Mouse (Mus musculus): Measurements from ENCODE around the gene Dhcr24. TPM values are rescaled to one million over a fixed set of nuclear protein-coding genes. Genes with fewer than 3 reads are reported as not detected.

Dhcr24 gene
- polyA plus RNA-seq, 1 experiment from 2014 or later: 4.2 TPM

- no peaks in the 10 kb centered on the region for H3K36me3 ChIP-seq (ENCODE audit: control insufficient read depth, insufficient read depth)
- no peaks in the 10 kb centered on the region for H3K9me3 ChIP-seq (ENCODE audit: control insufficient read depth, low read length)
- no peak overlapping the region for H3K27ac ChIP-seq (ENCODE audit: low read length)
- peaks cover 2% of the 10 kb centered on the region; the same call in 1 of the 2 replicates for H3K4me1 ChIP-seq (replicated peaks; ENCODE audit: control insufficient read depth, insufficient read depth, low read length)
- H3K4me2 ChIP-seq (ENCODE audit: low read length): no peak overlapping the region
- no peaks in the 10 kb centered on the region for H3K27me3 ChIP-seq (replicated peaks; ENCODE audit: control insufficient read depth, insufficient read depth, low read length)
- no peak for ATAC-seq
- H3K9ac ChIP-seq (replicated peaks; ENCODE audit: low read depth, low read length): no peak overlapping the region
- 65% methylated on average over 7 of the region's 7 CpGs for WGBS
- no peak overlapping the region for H3K4me3 ChIP-seq (replicated peaks; ENCODE audit: low read length)
Observed at GRCm38 (mm10) chr4:106533421-106534080, 27.3 kb upstream of the Dhcr24 start.

DNA sequence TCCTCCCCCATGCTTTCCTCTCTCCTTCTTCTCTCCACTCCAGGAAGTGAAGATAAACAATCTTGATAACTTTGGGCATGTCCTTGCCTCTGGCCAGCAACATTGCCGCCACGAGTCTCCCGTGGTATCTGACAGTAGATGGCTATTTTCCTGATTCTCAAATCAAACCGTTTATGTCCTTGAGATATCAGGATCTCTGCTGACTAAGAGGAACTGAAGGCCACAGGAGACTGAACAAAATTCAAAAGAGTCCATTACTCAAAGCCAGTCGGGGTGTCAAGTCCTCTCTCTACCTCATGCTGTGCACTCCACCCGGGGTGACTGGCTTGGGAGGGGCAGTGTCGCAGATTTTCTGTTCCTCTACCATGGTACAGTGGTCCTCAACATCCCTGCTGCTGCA lies 26.6 kb upstream of the Dhcr24 start:
- 82% methylated on average over 7 of the region's 7 CpGs for WGBS
- no peaks in the 10 kb centered on the region for H3K27me3 ChIP-seq (replicated peaks; ENCODE audit: control insufficient read depth, insufficient read depth, low read length)
- H3K4me1 ChIP-seq (replicated peaks; ENCODE audit: control insufficient read depth, insufficient read depth, low read length): peaks cover 2% of the 10 kb centered on the region; the same call in 1 of the 2 replicates
- no peaks in the 10 kb centered on the region for H3K36me3 ChIP-seq (ENCODE audit: control insufficient read depth, insufficient read depth)
- no peak overlapping the region for H3K4me2 ChIP-seq (ENCODE audit: low read length)
- no peak overlapping the region for H3K27ac ChIP-seq (ENCODE audit: low read length)
- H3K9ac ChIP-seq (replicated peaks; ENCODE audit: low read depth, low read length): no peak overlapping the region
- no peaks in the 10 kb centered on the region for H3K9me3 ChIP-seq (ENCODE audit: control insufficient read depth, low read length)
- H3K4me3 ChIP-seq (replicated peaks; ENCODE audit: low read length): no peak overlapping the region
- ATAC-seq: no peak

DNA sequence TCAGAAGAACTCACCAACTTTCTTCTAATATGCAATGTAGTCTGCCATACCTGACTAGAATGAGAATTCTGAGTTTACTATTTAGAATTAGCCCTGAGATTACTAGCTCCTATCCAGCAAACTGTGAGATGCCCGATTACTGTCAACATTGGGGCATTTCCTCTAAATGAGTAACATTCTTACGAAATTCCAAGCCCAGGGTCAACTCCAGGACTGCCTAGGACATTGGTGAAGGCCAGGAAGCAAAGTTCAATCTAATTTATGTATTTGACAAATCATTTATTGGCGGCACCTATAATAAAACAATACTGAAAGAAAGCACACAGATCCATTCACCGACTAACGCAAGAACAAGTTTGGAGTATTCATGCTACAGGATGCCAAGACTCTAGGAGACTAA lies 21.1 kb upstream of the Dhcr24 start:
- H3K9me3 ChIP-seq (ENCODE audit: control insufficient read depth, low read length): no peaks in the 10 kb centered on the region

DNA sequence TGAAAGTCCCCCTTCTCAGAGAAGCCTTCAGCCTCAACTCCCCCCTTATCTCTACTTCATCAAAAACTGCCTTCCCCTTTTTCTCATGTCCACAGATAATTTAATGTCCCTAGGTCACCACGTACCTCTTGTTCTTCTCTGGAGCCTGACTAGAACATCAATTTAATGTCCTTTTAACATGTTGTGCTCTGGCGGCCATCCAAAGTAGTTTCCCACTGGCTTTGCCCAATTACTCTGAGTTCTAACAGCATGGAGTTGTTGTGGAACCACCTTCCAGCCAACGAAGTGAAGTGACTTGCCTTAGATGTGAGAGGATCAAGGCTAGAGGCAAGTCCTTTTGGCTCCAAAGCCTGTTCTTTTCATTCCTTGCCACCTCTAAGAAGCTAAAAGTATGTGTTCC lies 19.3 kb upstream of the Dhcr24 start:
- no peaks in the 10 kb centered on the region for H3K36me3 ChIP-seq (ENCODE audit: control insufficient read depth, insufficient read depth)
- no peak overlapping the region for H3K27ac ChIP-seq (ENCODE audit: low read length)
- no peak overlapping the region for H3K4me2 ChIP-seq (ENCODE audit: low read length)
- H3K4me1 ChIP-seq (replicated peaks; ENCODE audit: control insufficient read depth, insufficient read depth, low read length): no peaks in the 10 kb centered on the region
- no peak overlapping the region for H3K9ac ChIP-seq (replicated peaks; ENCODE audit: low read depth, low read length)
- H3K4me3 ChIP-seq (replicated peaks; ENCODE audit: low read length): no peak overlapping the region
- ATAC-seq: no peak
- H3K27me3 ChIP-seq (replicated peaks; ENCODE audit: control insufficient read depth, insufficient read depth, low read length): no peaks in the 10 kb centered on the region
- WGBS: 59% methylated on average over 3 of the region's 3 CpGs
- H3K9me3 ChIP-seq (ENCODE audit: control insufficient read depth, low read length): no peaks in the 10 kb centered on the region

More for the DNA sequence above, 21.1 kb upstream of the Dhcr24 start:
- Histone ChIP-seq H3K27me3 (replicated peaks; ENCODE audit: control insufficient read depth, insufficient read depth, low read length) (no peaks in the 10 kb centered on the region), H3K27ac (ENCODE audit: low read length) (no peak overlapping the region), H3K4me1 (replicated peaks; ENCODE audit: control insufficient read depth, insufficient read depth, low read length) (no peaks in the 10 kb centered on the region), H3K4me3 (replicated peaks; ENCODE audit: low read length) (no peak overlapping the region), H3K4me2 (ENCODE audit: low read length) (no peak overlapping the region), H3K36me3 (ENCODE audit: control insufficient read depth, insufficient read depth) (no peaks in the 10 kb centered on the region), H3K9ac (replicated peaks; ENCODE audit: low read depth, low read length) (no peak overlapping the region)
- no peak for ATAC-seq
- 88% methylated on average over 5 of the region's 5 CpGs for WGBS

GRCm38 (mm10) chr4:106542211-106542610 lies 18.6 kb upstream of the Dhcr24 start:
- WGBS: 92% methylated on average over 2 of the region's 2 CpGs
- Histone ChIP-seq H3K27ac (ENCODE audit: low read length) (no peak overlapping the region), H3K4me2 (ENCODE audit: low read length) (no peak overlapping the region), H3K9me3 (ENCODE audit: control insufficient read depth, low read length) (no peaks in the 10 kb centered on the region), H3K4me1 (replicated peaks; ENCODE audit: control insufficient read depth, insufficient read depth, low read length) (no peaks in the 10 kb centered on the region), H3K4me3 (replicated peaks; ENCODE audit: low read length) (no peak overlapping the region), H3K9ac (replicated peaks; ENCODE audit: low read depth, low read length) (no peak overlapping the region), H3K36me3 (ENCODE audit: control insufficient read depth, insufficient read depth) (no peaks in the 10 kb centered on the region), H3K27me3 (replicated peaks; ENCODE audit: control insufficient read depth, insufficient read depth, low read length) (no peaks in the 10 kb centered on the region)
- no peak for ATAC-seq

DNA sequence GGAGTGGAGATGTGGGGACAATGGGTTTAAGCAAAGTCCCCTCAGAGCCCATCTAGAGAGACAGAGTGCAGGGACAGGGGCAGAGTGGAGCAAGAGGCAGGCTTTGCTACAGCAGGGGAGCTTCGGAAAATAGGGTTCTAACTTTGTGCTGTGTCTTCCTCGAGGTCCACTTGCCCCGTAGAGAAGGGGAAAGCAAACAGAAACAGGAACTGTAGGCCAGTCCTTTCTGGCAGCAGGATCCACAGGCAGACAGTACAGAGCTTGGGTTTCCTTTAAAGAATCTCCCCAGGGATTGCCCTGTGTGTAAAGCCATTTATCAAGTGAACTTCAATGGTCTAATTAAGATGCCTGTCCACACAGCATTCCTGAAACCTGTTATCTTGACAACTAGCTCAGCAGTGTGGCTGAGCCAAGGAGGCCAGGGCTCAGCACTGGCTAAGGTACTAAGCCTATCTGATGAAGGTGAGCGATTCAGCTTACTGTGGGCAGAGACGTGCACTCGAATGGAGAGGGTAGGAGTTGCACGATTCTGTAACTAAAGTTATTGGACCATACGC lies 14.9 kb upstream of the Dhcr24 start:
- no peak for ATAC-seq
- H3K36me3 ChIP-seq (ENCODE audit: control insufficient read depth, insufficient read depth): no peaks in the 10 kb centered on the region
- no peak overlapping the region for H3K4me2 ChIP-seq (ENCODE audit: low read length)
- H3K4me3 ChIP-seq (replicated peaks; ENCODE audit: low read length): no peak overlapping the region
- H3K9me3 ChIP-seq (ENCODE audit: control insufficient read depth, low read length): no peaks in the 10 kb centered on the region
- H3K27me3 ChIP-seq (replicated peaks; ENCODE audit: control insufficient read depth, insufficient read depth, low read length): no peaks in the 10 kb centered on the region
- 71% methylated on average over 8 of the region's 8 CpGs for WGBS
- no peak overlapping the region for H3K9ac ChIP-seq (replicated peaks; ENCODE audit: low read depth, low read length)
- no peak overlapping the region for H3K27ac ChIP-seq (ENCODE audit: low read length)
- no peaks in the 10 kb centered on the region for H3K4me1 ChIP-seq (replicated peaks; ENCODE audit: control insufficient read depth, insufficient read depth, low read length)

GRCm38 (mm10) chr4:106546896-106547295 lies 13.9 kb upstream of the Dhcr24 start:
- Histone ChIP-seq H3K4me2 (ENCODE audit: low read length) (no peak overlapping the region), H3K9ac (replicated peaks; ENCODE audit: low read depth, low read length) (no peak overlapping the region), H3K27me3 (replicated peaks; ENCODE audit: control insufficient read depth, insufficient read depth, low read length) (no peaks in the 10 kb centered on the region), H3K9me3 (ENCODE audit: control insufficient read depth, low read length) (no peaks in the 10 kb centered on the region), H3K36me3 (ENCODE audit: control insufficient read depth, insufficient read depth) (no peaks in the 10 kb centered on the region), H3K4me1 (replicated peaks; ENCODE audit: control insufficient read depth, insufficient read depth, low read length) (no peaks in the 10 kb centered on the region), H3K27ac (ENCODE audit: low read length) (no peak overlapping the region), H3K4me3 (replicated peaks; ENCODE audit: low read length) (no peak overlapping the region)
- WGBS: 92% methylated on average over 1 of the region's 1 CpGs
- ATAC-seq: no peak

DNA sequence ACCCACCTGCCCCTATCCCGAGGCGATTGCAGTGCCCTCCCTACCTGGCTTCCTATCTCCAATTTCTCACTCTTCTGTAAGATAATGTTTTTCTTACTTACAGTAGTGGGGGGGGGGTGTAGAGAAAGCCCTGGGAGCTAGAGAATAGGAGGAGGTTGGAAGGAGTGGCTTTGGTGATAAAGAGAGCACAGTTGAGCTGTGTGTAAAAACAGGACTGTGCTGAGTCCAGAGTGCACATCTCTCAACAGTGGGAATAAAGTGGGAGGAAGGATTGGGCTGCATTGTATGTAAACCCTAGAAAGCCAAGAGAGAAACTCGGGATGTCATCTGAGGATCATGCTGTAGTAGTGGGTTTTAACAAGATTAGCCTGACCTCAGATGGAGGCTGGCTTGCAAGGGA lies 12.7 kb upstream of the Dhcr24 start:
- Histone ChIP-seq H3K27ac (ENCODE audit: low read length) (no peak overlapping the region), H3K9ac (replicated peaks; ENCODE audit: low read depth, low read length) (no peak overlapping the region), H3K9me3 (ENCODE audit: control insufficient read depth, low read length) (no peaks in the 10 kb centered on the region), H3K4me1 (replicated peaks; ENCODE audit: control insufficient read depth, insufficient read depth, low read length) (no peaks in the 10 kb centered on the region), H3K36me3 (ENCODE audit: control insufficient read depth, insufficient read depth) (no peaks in the 10 kb centered on the region), H3K4me3 (replicated peaks; ENCODE audit: low read length) (no peak overlapping the region), H3K27me3 (replicated peaks; ENCODE audit: control insufficient read depth, insufficient read depth, low read length) (no peaks in the 10 kb centered on the region), H3K4me2 (ENCODE audit: low read length) (no peak overlapping the region)
- ATAC-seq: no peak
- WGBS: 86% methylated on average over 3 of the region's 3 CpGs

DNA sequence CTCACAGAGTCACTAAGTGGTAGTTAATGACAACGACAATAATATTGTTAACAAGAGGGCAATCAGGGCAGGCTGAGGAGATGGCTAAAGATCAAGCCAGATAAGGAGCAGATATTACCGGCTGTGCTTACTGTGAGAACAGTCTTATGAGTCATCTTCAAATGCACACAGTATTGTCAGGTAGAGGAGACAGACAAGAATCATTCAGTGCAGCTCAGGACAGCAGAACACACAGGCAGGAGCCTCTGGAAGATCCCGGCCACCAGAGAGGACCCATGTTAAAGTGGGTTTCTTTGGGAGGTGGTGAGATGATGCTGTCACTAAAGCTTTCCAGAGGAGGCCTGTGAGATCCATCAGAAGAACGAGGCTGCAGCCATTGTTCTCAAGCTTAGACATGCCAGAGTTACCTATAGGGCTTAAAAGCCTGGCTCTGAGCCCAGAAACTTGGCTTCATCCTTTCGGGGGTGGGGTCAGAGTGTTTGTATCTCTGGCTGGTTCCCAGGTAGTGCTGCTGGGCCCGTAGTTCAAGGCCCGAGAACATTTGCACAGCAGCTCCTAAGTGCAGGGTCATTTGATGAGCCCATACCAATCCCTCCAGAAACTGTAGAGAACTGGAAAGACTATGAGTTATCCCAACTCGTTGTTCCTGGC lies 10.2 kb upstream of the Dhcr24 start:
- no peaks in the 10 kb centered on the region for H3K9me3 ChIP-seq (ENCODE audit: control insufficient read depth, low read length)

More for the DNA sequence above, 10.2 kb upstream of the Dhcr24 start:
- no peaks in the 10 kb centered on the region for H3K27me3 ChIP-seq (replicated peaks; ENCODE audit: control insufficient read depth, insufficient read depth, low read length)
- ATAC-seq: no peak
- H3K4me1 ChIP-seq (replicated peaks; ENCODE audit: control insufficient read depth, insufficient read depth, low read length): no peaks in the 10 kb centered on the region
- H3K4me3 ChIP-seq (replicated peaks; ENCODE audit: low read length): no peak overlapping the region
- no peak overlapping the region for H3K27ac ChIP-seq (ENCODE audit: low read length)
- H3K36me3 ChIP-seq (ENCODE audit: control insufficient read depth, insufficient read depth): no peaks in the 10 kb centered on the region
- 62% methylated on average over 8 of the region's 8 CpGs for WGBS
- no peak overlapping the region for H3K9ac ChIP-seq (replicated peaks; ENCODE audit: low read depth, low read length)
- no peak overlapping the region for H3K4me2 ChIP-seq (ENCODE audit: low read length)

Measured in forebrain, embryonic 16.5 days (tissue).